Mouse (Mus musculus): Measurements from ENCODE around the gene Use1. TPM values are rescaled to one million over a fixed set of nuclear protein-coding genes. Genes with fewer than 3 reads are reported as not detected.

The Use1 gene
- polyA plus RNA-seq, 1 experiment from 2014 or later, result 108 TPM

DNA sequence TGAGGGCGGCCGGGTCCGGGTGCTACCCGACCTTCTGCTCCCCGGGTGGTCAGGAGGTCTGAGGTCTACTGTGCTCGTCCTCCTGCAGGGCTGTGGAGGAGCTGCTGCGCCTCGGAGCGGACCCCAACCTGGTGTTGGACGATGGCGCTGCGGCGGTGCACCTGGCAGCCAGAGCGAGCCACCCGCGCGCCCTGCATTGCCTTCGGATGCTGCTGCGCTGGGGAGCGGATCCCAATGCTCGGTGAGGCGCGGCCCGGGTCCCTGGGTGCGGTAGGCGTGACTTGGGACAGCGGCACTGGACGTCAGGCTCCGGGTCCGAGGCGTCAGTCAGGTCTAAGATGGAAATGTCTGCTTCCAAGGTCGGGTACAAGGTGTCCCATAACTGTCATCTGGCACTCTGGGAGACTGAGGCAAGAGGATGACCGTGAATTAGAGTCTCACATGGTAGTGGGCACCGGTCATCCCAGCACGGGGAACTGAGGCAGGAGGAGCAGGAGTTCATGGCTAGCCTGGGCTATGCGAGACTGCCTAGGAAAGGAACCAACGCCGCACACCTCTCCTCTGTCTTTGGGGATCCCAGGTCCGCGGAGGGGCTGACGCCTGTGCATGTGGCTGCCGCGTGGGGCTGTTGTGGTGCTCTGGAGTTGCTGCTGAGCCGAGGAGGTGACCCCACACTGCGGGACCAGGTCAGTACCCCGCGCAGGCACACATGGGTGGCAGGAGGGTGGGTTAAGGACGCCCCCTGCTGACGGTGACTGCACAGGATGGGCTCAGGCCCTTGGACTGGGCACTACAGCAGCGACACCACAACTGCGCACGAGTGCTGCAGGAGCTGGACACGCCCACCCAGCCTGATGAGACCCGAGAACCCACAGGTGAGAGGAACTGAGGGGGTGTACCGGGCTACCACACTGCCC, 39.7 kb downstream of the Use1 start:
- Histone ChIP-seq H3K4me1 (replicated peaks) (peaks cover 26% of the 10 kb centered on the region), H3K27me3 (no peaks in the 10 kb centered on the region), H3K9me3 (no peaks in the 10 kb centered on the region), H3K9ac (replicated peaks) (peak overlapping the region; percentile 60), H3K36me3 (peaks cover 22% of the 10 kb centered on the region; the same call in 1 of the 2 replicates), H3K4me3 (replicated peaks) (peak overlapping the region; percentile 53), H3K4me2 (replicated peaks) (peak overlapping the region; percentile 94), H3K27ac (no peak overlapping the region)
- ATAC-seq, result peak; percentile 75
- under 1% methylated on average over 55 of the region's 55 CpGs for WGBS

DNA sequence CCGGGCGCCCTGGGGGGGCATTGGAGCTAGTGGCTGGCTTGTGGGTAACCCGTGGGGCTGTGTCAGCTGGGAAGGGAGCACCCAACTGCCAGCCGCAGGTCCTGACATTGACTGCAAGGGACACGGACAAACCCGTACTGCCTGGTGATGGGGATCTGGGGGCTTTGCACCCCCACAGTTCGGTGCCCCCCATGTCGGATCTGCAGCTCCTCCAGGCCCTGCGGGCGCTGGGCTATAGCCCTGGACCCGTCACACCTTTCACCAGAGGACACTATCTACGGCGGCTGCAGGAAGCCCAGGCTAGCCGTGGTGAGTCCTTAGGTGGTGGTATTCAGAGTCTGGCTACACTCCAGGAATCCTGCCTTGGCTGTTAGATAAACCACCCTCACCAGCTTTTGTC, 40.8 kb downstream of the Use1 start:
- WGBS, result 92% methylated on average over 14 of the region's 14 CpGs
- Histone ChIP-seq H3K4me2 (replicated peaks) (peak overlapping the region; percentile 94; the same call in 1 of the 2 replicates), H3K27me3 (no peaks in the 10 kb centered on the region), H3K9ac (replicated peaks) (peak overlapping the region; percentile 60; the same call in 1 of the 2 replicates), H3K9me3 (no peaks in the 10 kb centered on the region), H3K27ac (no peak overlapping the region), H3K36me3 (peaks cover 22% of the 10 kb centered on the region; the same call in 1 of the 2 replicates), H3K4me1 (replicated peaks) (peaks cover 26% of the 10 kb centered on the region), H3K4me3 (replicated peaks) (0 out of 2 replicates have a peak overlapping the region, but pooled peaks have one; percentile 53)
- ATAC-seq, result no peak

DNA sequence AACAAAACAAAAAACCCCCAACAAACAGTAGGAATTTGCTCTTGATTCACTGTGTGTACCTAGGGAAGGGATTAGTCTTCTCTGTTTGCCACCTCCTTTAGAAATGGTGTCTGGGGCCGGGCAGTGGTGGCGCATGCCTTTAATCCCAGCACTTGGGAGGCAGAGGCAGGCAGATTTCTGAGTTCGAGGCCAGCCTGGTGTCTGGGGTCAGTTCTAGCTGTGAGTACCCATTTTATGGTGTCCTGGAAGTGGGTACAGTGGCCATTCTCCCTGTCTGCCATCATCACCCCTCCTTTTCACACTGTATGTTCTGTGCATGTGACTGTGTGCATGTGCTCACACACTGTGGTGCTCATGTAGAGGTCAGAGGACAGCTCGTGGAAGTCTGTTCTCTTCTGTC, 41.6 kb downstream of the Use1 start:
- Histone ChIP-seq H3K27me3 (no peaks in the 10 kb centered on the region), H3K4me3 (replicated peaks) (no peak overlapping the region), H3K9me3 (no peaks in the 10 kb centered on the region), H3K9ac (replicated peaks) (no peak overlapping the region), H3K27ac (no peak overlapping the region), H3K4me2 (replicated peaks) (no peak overlapping the region), H3K36me3 (peaks cover 17% of the 10 kb centered on the region; the same call in 1 of the 2 replicates), H3K4me1 (replicated peaks) (peaks cover 26% of the 10 kb centered on the region)
- ATAC-seq, result no peak
- WGBS, result 98% methylated on average over 4 of the region's 4 CpGs

DNA sequence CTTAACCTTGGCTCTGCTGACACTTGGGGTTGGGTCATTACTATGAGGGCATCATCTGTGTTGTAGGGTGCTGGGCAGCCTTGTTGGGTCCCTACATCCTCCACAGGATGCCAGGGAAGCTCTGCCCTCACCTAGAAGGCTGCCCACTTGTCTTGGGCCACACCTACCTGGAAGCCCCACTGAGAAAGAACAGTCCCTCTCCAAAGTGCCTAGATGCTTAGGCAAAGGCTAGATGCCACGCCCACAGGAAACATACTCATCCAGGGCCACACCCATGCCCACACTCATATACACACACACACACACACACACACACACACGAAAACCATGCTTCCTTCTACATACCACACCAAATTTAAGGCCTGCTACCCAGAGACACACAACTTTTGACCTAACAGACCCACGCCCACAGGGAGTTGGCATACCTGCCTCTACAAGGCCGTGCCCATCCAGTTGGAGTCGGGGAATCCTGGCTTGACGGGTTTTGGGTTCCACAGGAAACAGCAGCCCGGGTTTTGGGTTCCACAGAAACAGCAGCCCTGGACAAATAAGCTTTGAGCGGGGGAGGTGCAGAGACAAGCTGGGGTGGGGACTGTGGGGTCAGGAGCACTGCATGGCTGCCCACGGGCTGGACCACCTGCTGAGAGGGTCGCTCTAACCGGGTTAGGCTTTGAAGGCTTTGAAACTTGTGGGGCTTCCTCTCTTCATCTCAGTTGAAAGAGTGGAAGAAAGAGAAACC, 45.1 kb downstream of the Use1 start:
- H3K4me2 ChIP-seq (replicated peaks), result no peak overlapping the region
- H3K4me1 ChIP-seq (replicated peaks), result peaks cover 10% of the 10 kb centered on the region
- no peak overlapping the region for H3K27ac ChIP-seq
- H3K36me3 ChIP-seq, result 0 out of 2 replicates have a peak, but pooled peaks cover 9% of the 10 kb centered on the region
- WGBS, result 48% methylated on average over 11 of the region's 11 CpGs
- H3K27me3 ChIP-seq, result no peaks in the 10 kb centered on the region
- H3K9me3 ChIP-seq, result no peaks in the 10 kb centered on the region
- H3K9ac ChIP-seq (replicated peaks), result no peak overlapping the region
- no peak overlapping the region for H3K4me3 ChIP-seq (replicated peaks)
- no peak for ATAC-seq

Other genes starting within 250 kb of the Use1 start
- gene Myo9b, start 94.1 kb upstream of the Use1 start, polyA plus RNA-seq (2015; fragmentation: Nextera tagmentation; extraction: Ambion mirVana), result 16.8 and 19.9 TPM in 2 replicates
- gene Haus8, start 93.9 kb upstream of the Use1 start, polyA plus RNA-seq (2015; fragmentation: Nextera tagmentation; extraction: Ambion mirVana), result 54.3 and 54.6 TPM in 2 replicates
- gene Ocel1, start 4.5 kb downstream of the Use1 start, polyA plus RNA-seq (2015; fragmentation: Nextera tagmentation; extraction: Ambion mirVana), result 4.9 and 5.3 TPM in 2 replicates
- 17.0 and 21.7 TPM in 2 replicates for gene Nr2f6, start 15.1 kb downstream of the Use1 start, polyA plus RNA-seq (2015; fragmentation: Nextera tagmentation; extraction: Ambion mirVana)
- 4.8 and 5.4 TPM in 2 replicates for gene Ushbp1, start 29.0 kb downstream of the Use1 start, polyA plus RNA-seq (2015; fragmentation: Nextera tagmentation; extraction: Ambion mirVana)
- gene Babam1, start 30.0 kb downstream of the Use1 start, polyA plus RNA-seq (2015; fragmentation: Nextera tagmentation; extraction: Ambion mirVana), result 83.7 and 96.9 TPM in 2 replicates
- gene Ankle1, start 39.2 kb downstream of the Use1 start, polyA plus RNA-seq (2015; fragmentation: Nextera tagmentation; extraction: Ambion mirVana), result 14.9 and 16.1 TPM in 2 replicates
- 114 and 133 TPM in 2 replicates for gene Abhd8, start 96.8 kb downstream of the Use1 start, polyA plus RNA-seq (2015; fragmentation: Nextera tagmentation; extraction: Ambion mirVana)
- 242 TPM in 2 replicates for gene Mrpl34, start 98.1 kb downstream of the Use1 start, polyA plus RNA-seq (2015; fragmentation: Nextera tagmentation; extraction: Ambion mirVana)
- 197 TPM in 2 replicates for gene Dda1, start 102.4 kb downstream of the Use1 start, polyA plus RNA-seq (2015; fragmentation: Nextera tagmentation; extraction: Ambion mirVana)
- 5.3 and 9.3 TPM in 2 replicates for gene Ano8, start 119.1 kb downstream of the Use1 start, polyA plus RNA-seq (2015; fragmentation: Nextera tagmentation; extraction: Ambion mirVana)
- gene Gtpbp3, start 121.3 kb downstream of the Use1 start, polyA plus RNA-seq (2015; fragmentation: Nextera tagmentation; extraction: Ambion mirVana), result 11.6 and 13.2 TPM in 2 replicates
- gene Plvap, start 144.9 kb downstream of the Use1 start, polyA plus RNA-seq (2015; fragmentation: Nextera tagmentation; extraction: Ambion mirVana), result 8.0 and 10.2 TPM in 2 replicates
- 0.11 TPM in 1 of 2 replicates, not detected in the other for gene Ccdc194, start 158.9 kb downstream of the Use1 start, polyA plus RNA-seq (2015; fragmentation: Nextera tagmentation; extraction: Ambion mirVana)
- gene Bst2, start 170.6 kb downstream of the Use1 start, polyA plus RNA-seq (2015; fragmentation: Nextera tagmentation; extraction: Ambion mirVana), result 9.8 and 10.9 TPM in 2 replicates
- 51.7 and 62.3 TPM in 2 replicates for gene Mvb12a, start 176.1 kb downstream of the Use1 start, polyA plus RNA-seq (2015; fragmentation: Nextera tagmentation; extraction: Ambion mirVana)
- not detected in 2 replicates for gene Tmem221, start 192.0 kb downstream of the Use1 start, polyA plus RNA-seq (2015; fragmentation: Nextera tagmentation; extraction: Ambion mirVana)
- not detected in 2 replicates for gene Nxnl1, start 199.8 kb downstream of the Use1 start, polyA plus RNA-seq (2015; fragmentation: Nextera tagmentation; extraction: Ambion mirVana)
- 53.7 and 58.7 TPM in 2 replicates for gene Slc27a1, start 202.0 kb downstream of the Use1 start, polyA plus RNA-seq (2015; fragmentation: Nextera tagmentation; extraction: Ambion mirVana)
- 201 and 208 TPM in 2 replicates for gene Pgls, start 225.3 kb downstream of the Use1 start, polyA plus RNA-seq (2015; fragmentation: Nextera tagmentation; extraction: Ambion mirVana)
- 4.4 and 7.5 TPM in 2 replicates for gene Fam129c, start 230.8 kb downstream of the Use1 start, polyA plus RNA-seq (2015; fragmentation: Nextera tagmentation; extraction: Ambion mirVana)
- 51.1 and 51.3 TPM in 2 replicates for gene Colgalt1, start 244.2 kb downstream of the Use1 start, polyA plus RNA-seq (2015; fragmentation: Nextera tagmentation; extraction: Ambion mirVana)

Data from midbrain, embryonic 13.5 days (tissue).